Mouse (Mus musculus) cerebellum, postnatal 36 days (tissue): ENCODE measurements around the gene F12.

Experiments used
- DNase-seq, 2 experiments: peaks; one replicate each; pipeline ENCODE4 v3.0.0; 2021 to 2022; ENCODE audit warnings: mixed read lengths in 2 of 2

Gene F12

GRCm38 (mm10) chr13:55426613-55427012 lies at the start of gene F12:
Gene F12 (minus strand): TSS chr13:55426793.
- no peak for DNase-seq

GRCm38 (mm10) chr13:55476256-55476655 lies 49.7 kb upstream of the F12 start:
- DNase-seq = no peak

GRCm38 (mm10) chr13:55475750-55476149 lies 49.2 kb upstream of the F12 start:
- DNase-seq = no peak

GRCm38 (mm10) chr13:55474621-55475069 lies 48.1 kb upstream of the F12 start:
- peak in 1 of 2 experiments; percentile 24 for DNase-seq

- DNase-seq = peak in 1 of 2 experiments; percentile 27
Observed at GRCm38 (mm10) chr13:55473961-55474360, 47.4 kb upstream of the F12 start.

- no peak for DNase-seq
Observed at GRCm38 (mm10) chr13:55473076-55473831, 46.7 kb upstream of the F12 start.

GRCm38 (mm10) chr13:55472132-55473022 lies 45.8 kb upstream of the F12 start:
- peak; percentile 61 to 66 for DNase-seq

GRCm38 (mm10) chr13:55471819-55472131 lies 45.2 kb upstream of the F12 start:
- no peak for DNase-seq

GRCm38 (mm10) chr13:55471156-55471818 lies 44.7 kb upstream of the F12 start:
- DNase-seq = peak; percentile 80 to 81

GRCm38 (mm10) chr13:55470372-55470771 lies 43.8 kb upstream of the F12 start:
- DNase-seq = peak; percentile 88 to 90

GRCm38 (mm10) chr13:55468851-55469560 lies 42.4 kb upstream of the F12 start:
- DNase-seq = no peak

GRCm38 (mm10) chr13:55465830-55466440 lies 39.3 kb upstream of the F12 start:
- no peak for DNase-seq

GRCm38 (mm10) chr13:55465184-55465583 lies 38.6 kb upstream of the F12 start:
- DNase-seq = no peak

- peak; percentile 43 to 60 for DNase-seq
Observed at GRCm38 (mm10) chr13:55464027-55464884, 37.7 kb upstream of the F12 start, which contains the start of gene Prr7. Gene Prr7 (plus strand): TSS chr13:55464267.

- DNase-seq = no peak
Observed at GRCm38 (mm10) chr13:55463399-55464026, 36.9 kb upstream of the F12 start.

- DNase-seq = no peak
Observed at GRCm38 (mm10) chr13:55462965-55463364, 36.4 kb upstream of the F12 start.

GRCm38 (mm10) chr13:55451785-55452549 lies 25.4 kb upstream of the F12 start:
- no peak for DNase-seq

GRCm38 (mm10) chr13:55451296-55451695 lies 24.7 kb upstream of the F12 start:
- no peak for DNase-seq

- peak in 1 of 2 experiments; percentile 54 for DNase-seq
Observed at GRCm38 (mm10) chr13:55450511-55450980, 24.0 kb upstream of the F12 start.
